Mouse (Mus musculus): ENCODE data around the gene Rhbg.
A peak's percentile ranks its signal among the peaks of the same experiment; 100 is the strongest.

Gene Rhbg

GRCm38 (mm10) chr3:88208226-88208720 lies 46.2 kb downstream of the Rhbg start:
- DNase-seq (ENCODE audit: low read depth, low spot score): no peak

- no peak for DNase-seq (ENCODE audit: low read depth, low spot score)
These were observed 46.9 kb downstream of the Rhbg start for GRCm38 (mm10) chr3:88207451-88208100.

GRCm38 (mm10) chr3:88206901-88207371 lies 47.6 kb downstream of the Rhbg start:
- DNase-seq (ENCODE audit: low read depth, low spot score): no peak

GRCm38 (mm10) chr3:88206500-88206899 lies 48.0 kb downstream of the Rhbg start:
- no peak for DNase-seq (ENCODE audit: low read depth, low spot score)

GRCm38 (mm10) chr3:88205563-88206491 lies 48.7 kb downstream of the Rhbg start:
- DNase-seq (ENCODE audit: low read depth, low spot score): peak; percentile 69

- no peak for DNase-seq (ENCODE audit: low read depth, low spot score)
These were observed 49.3 kb downstream of the Rhbg start for GRCm38 (mm10) chr3:88205176-88205562.

GRCm38 (mm10) chr3:88204751-88205150 lies 49.8 kb downstream of the Rhbg start:
- no peak for DNase-seq (ENCODE audit: low read depth, low spot score)

GRCm38 (mm10) chr3:88203999-88204700 lies 50.4 kb downstream of the Rhbg start:
- no peak for DNase-seq (ENCODE audit: low read depth, low spot score)

GRCm38 (mm10) chr3:88203456-88203855 lies 51.1 kb downstream of the Rhbg start:
- DNase-seq (ENCODE audit: low read depth, low spot score): no peak

- DNase-seq (ENCODE audit: low read depth, low spot score): no peak
These were observed 51.5 kb downstream of the Rhbg start for GRCm38 (mm10) chr3:88202986-88203385.

- no peak for DNase-seq (ENCODE audit: low read depth, low spot score)
These were observed 52.9 kb downstream of the Rhbg start for GRCm38 (mm10) chr3:88201640-88202039.

GRCm38 (mm10) chr3:88200972-88201330 lies 53.6 kb downstream of the Rhbg start:
- DNase-seq (ENCODE audit: low read depth, low spot score): no peak

GRCm38 (mm10) chr3:88200161-88200971 lies 54.1 kb downstream of the Rhbg start:
- no peak for DNase-seq (ENCODE audit: low read depth, low spot score)

GRCm38 (mm10) chr3:88199541-88200110 lies 54.9 kb downstream of the Rhbg start:
- no peak for DNase-seq (ENCODE audit: low read depth, low spot score)

- DNase-seq (ENCODE audit: low read depth, low spot score): no peak
These were observed 55.9 kb downstream of the Rhbg start for GRCm38 (mm10) chr3:88198505-88199020.

- no peak for DNase-seq (ENCODE audit: low read depth, low spot score)
These were observed 56.6 kb downstream of the Rhbg start for GRCm38 (mm10) chr3:88197741-88198504.

Measured in mesoderm, embryonic 11.5 days (tissue).